20 mouse cellular contexts compared by ENCODE assay signal in genomic region chr1:133213098-133213497, GRCm38 (mm10). TPM values are rescaled to one million over a fixed set of nuclear protein-coding genes. Genes with fewer than 3 reads are reported as not detected.
A peak's percentile ranks its signal among the peaks of the same experiment; 100 is the strongest.
DNase-seq lines count a peak whose midpoint lies in the region; ATAC-seq lines count a peak whose summit lies in the region.
"Had no signal": no experiment of that assay in that cellular context is flagged by ENCODE, and none has a peak within 500 bp of the region (broad histone marks: within the 10 kb centered on the region; RNA-seq: fewer than 3 reads in every experiment).

No protein-coding gene starts in this region.

- 84% methylated on average over 7 of the region's 7 CpGs for WGBS in forebrain, embryonic 13.5 days
- 84% methylated on average over 7 of the region's 7 CpGs for WGBS in forebrain, embryonic 14.5 days
- WGBS in midbrain, embryonic 10.5 days: 83% methylated on average over 7 of the region's 7 CpGs
- 78% methylated on average over 7 of the region's 7 CpGs for WGBS in midbrain, embryonic 14.5 days
- 57% methylated on average over 7 of the region's 7 CpGs for WGBS in intestine, embryonic 16.5 days

- H3K4me3 ChIP-seq in forebrain, embryonic 13.5 days: no peak overlapping the region
- H3K4me3 ChIP-seq in forebrain, embryonic 14.5 days (ENCODE audit: low read depth, low read length): no peak overlapping the region
- H3K4me3 ChIP-seq in midbrain, embryonic 10.5 days: no peak overlapping the region
- no peak overlapping the region for H3K4me3 ChIP-seq in midbrain, embryonic 14.5 days (replicated peaks; ENCODE audit: low read depth, low read length)
- no peak overlapping the region for H3K4me3 ChIP-seq in intestine, embryonic 16.5 days (ENCODE audit: low read length)
- H3K4me3 ChIP-seq: heart, embryonic 13.5 days; neural tube, embryonic 15.5 days; stomach, embryonic 15.5 days had no signal

- no peaks in the 10 kb centered on the region for H3K9me3 ChIP-seq in forebrain, embryonic 13.5 days (replicated peaks)
- H3K9me3 ChIP-seq in forebrain, embryonic 14.5 days (replicated peaks; ENCODE audit: control insufficient read depth, low read length): no peaks in the 10 kb centered on the region
- H3K9me3 ChIP-seq in midbrain, embryonic 10.5 days (replicated peaks): no peaks in the 10 kb centered on the region
- H3K9me3 ChIP-seq in midbrain, embryonic 14.5 days (ENCODE audit: control insufficient read depth, low read length): no peaks in the 10 kb centered on the region
- H3K9me3 ChIP-seq in intestine, embryonic 16.5 days (ENCODE audit: control insufficient read depth, low read length): no peaks in the 10 kb centered on the region
- H3K9me3 ChIP-seq: heart, embryonic 13.5 days; neural tube, embryonic 15.5 days; stomach, embryonic 15.5 days had no signal

- 0 out of 2 replicates have a peak overlapping the region, but pooled peaks have one; percentile 16 for H3K9ac ChIP-seq in forebrain, embryonic 13.5 days
- H3K9ac ChIP-seq in forebrain, embryonic 14.5 days (ENCODE audit: low read length): no peak overlapping the region
- H3K9ac ChIP-seq in midbrain, embryonic 14.5 days (replicated peaks; ENCODE audit: low read length): no peak overlapping the region
- no peak overlapping the region for H3K9ac ChIP-seq in intestine, embryonic 16.5 days (ENCODE audit: low read depth, low read length)
- H3K9ac ChIP-seq: heart, embryonic 13.5 days; liver, postnatal 0 days; neural tube, embryonic 15.5 days; stomach, embryonic 15.5 days had no signal

- DNase-seq in forebrain, embryonic 14.5 days (ENCODE audit: low spot score): no peak
- no peak for DNase-seq in midbrain, embryonic 10.5 days (ENCODE audit: low spot score)
- no peak for DNase-seq in midbrain, embryonic 14.5 days
- no peak for DNase-seq in ovary, postnatal 36 days (ENCODE audit: low spot score)
- DNase-seq in cerebellum, postnatal 36 days: no peak
- DNase-seq: adrenal gland, adult 8-10 months; cerebellum, adult 9-10 months; liver, postnatal 0 days; lung, postnatal 10 days; right cerebral cortex, postnatal 14 days; thymus, adult 18-20 months; thymus, postnatal 4 days had no signal

- no peak overlapping the region for H3K4me2 ChIP-seq in forebrain, embryonic 13.5 days
- no peak overlapping the region for H3K4me2 ChIP-seq in forebrain, embryonic 14.5 days (ENCODE audit: low read length)
- H3K4me2 ChIP-seq in midbrain, embryonic 14.5 days (ENCODE audit: low read length): no peak overlapping the region
- peak overlapping the region; percentile 25; the same call in 1 of the 2 replicates for H3K4me2 ChIP-seq in intestine, embryonic 16.5 days (ENCODE audit: low read depth, low read length)
- H3K4me2 ChIP-seq: heart, embryonic 13.5 days; neural tube, embryonic 15.5 days; stomach, embryonic 15.5 days had no signal

- H3K27ac ChIP-seq in forebrain, embryonic 13.5 days: no peak overlapping the region
- H3K27ac ChIP-seq in forebrain, embryonic 14.5 days (ENCODE audit: low read depth, low read length): no peak overlapping the region
- H3K27ac ChIP-seq in midbrain, embryonic 10.5 days (replicated peaks): peak overlapping the region; percentile 78
- H3K27ac ChIP-seq in midbrain, embryonic 14.5 days (replicated peaks; ENCODE audit: low read depth, low read length): no peak overlapping the region
- H3K27ac ChIP-seq in intestine, embryonic 16.5 days (ENCODE audit: low read length): peak overlapping the region; percentile 76
- H3K27ac ChIP-seq: heart, embryonic 13.5 days; hindbrain, postnatal 0 days; neural tube, embryonic 15.5 days; stomach, embryonic 15.5 days had no signal

- H3K36me3 ChIP-seq in forebrain, embryonic 13.5 days (ENCODE audit: poor library complexity, severe bottlenecking): no peaks in the 10 kb centered on the region
- no peaks in the 10 kb centered on the region for H3K36me3 ChIP-seq in forebrain, embryonic 14.5 days (ENCODE audit: control insufficient read depth, insufficient read depth, low read length)
- 0 out of 2 replicates have a peak, but pooled peaks cover 9% of the 10 kb centered on the region for H3K36me3 ChIP-seq in midbrain, embryonic 10.5 days
- no peaks in the 10 kb centered on the region for H3K36me3 ChIP-seq in midbrain, embryonic 14.5 days (ENCODE audit: control insufficient read depth, insufficient read depth, low read length)
- H3K36me3 ChIP-seq in intestine, embryonic 16.5 days (ENCODE audit: control insufficient read depth, insufficient read depth, low read length): no peaks in the 10 kb centered on the region
- H3K36me3 ChIP-seq: heart, embryonic 13.5 days; neural tube, embryonic 15.5 days; stomach, embryonic 15.5 days had no signal

- no peak for ATAC-seq in forebrain, embryonic 13.5 days
- ATAC-seq in forebrain, embryonic 14.5 days: no peak
- ATAC-seq in midbrain, embryonic 14.5 days (ENCODE audit: low FRiP score, low TSS enrichment): no peak
- no peak for ATAC-seq in intestine, embryonic 16.5 days
- ATAC-seq: forebrain, embryonic 16.5 days; hindbrain, postnatal 0 days; midbrain, embryonic 16.5 days had no signal

- peaks cover 54% of the 10 kb centered on the region for H3K4me1 ChIP-seq in forebrain, embryonic 13.5 days
- H3K4me1 ChIP-seq in forebrain, embryonic 14.5 days (ENCODE audit: control insufficient read depth, insufficient read depth, low read length): peaks cover 37% of the 10 kb centered on the region
- peaks cover 92% of the 10 kb centered on the region for H3K4me1 ChIP-seq in midbrain, embryonic 10.5 days
- H3K4me1 ChIP-seq in midbrain, embryonic 14.5 days (ENCODE audit: control insufficient read depth, insufficient read depth, low read length): peaks cover 53% of the 10 kb centered on the region
- peaks cover 54% of the 10 kb centered on the region for H3K4me1 ChIP-seq in intestine, embryonic 16.5 days (ENCODE audit: control insufficient read depth, insufficient read depth, low read length)

- peaks cover 9% of the 10 kb centered on the region; the same call in 1 of the 2 replicates for H3K27me3 ChIP-seq in forebrain, embryonic 13.5 days
- H3K27me3 ChIP-seq in forebrain, embryonic 14.5 days (replicated peaks; ENCODE audit: control insufficient read depth, insufficient read depth, low read length): no peaks in the 10 kb centered on the region
- H3K27me3 ChIP-seq in midbrain, embryonic 10.5 days (ENCODE audit: low read depth, poor library complexity, severe bottlenecking): no peaks in the 10 kb centered on the region
- H3K27me3 ChIP-seq in midbrain, embryonic 14.5 days (ENCODE audit: control insufficient read depth, insufficient read depth, low read length): no peaks in the 10 kb centered on the region
- no peaks in the 10 kb centered on the region for H3K27me3 ChIP-seq in intestine, embryonic 16.5 days (replicated peaks; ENCODE audit: control insufficient read depth, insufficient read depth, low read length)
- H3K27me3 ChIP-seq: heart, embryonic 13.5 days; neural tube, embryonic 15.5 days; stomach, embryonic 15.5 days had no signal

RNA-seq across cellular contexts. Expression of gene Plekha6, which starts 49.1 kb away (rescaled TPM):
- 13.5 and 14.9 TPM in 2 replicates for polyA plus RNA-seq in forebrain, embryonic 13.5 days (2015; fragmentation: Nextera tagmentation; extraction: Ambion mirVana)
- 7.3 and 9.7 TPM in 2 replicates for polyA plus RNA-seq in forebrain, embryonic 14.5 days (2014; fragmentation: Nextera tagmentation; extraction: Ambion mirVana)
- 12.5 and 15.7 TPM in 2 replicates for polyA plus RNA-seq in midbrain, embryonic 10.5 days (2016; fragmentation: Nextera tagmentation; extraction: Ambion mirVana)
- polyA plus RNA-seq in midbrain, embryonic 14.5 days (2014; fragmentation: Nextera tagmentation; extraction: Ambion mirVana): 18.4 and 25.4 TPM in 2 replicates
- polyA plus RNA-seq in intestine, embryonic 16.5 days (2015; fragmentation: Nextera tagmentation; extraction: Ambion mirVana): 10.6 and 11.0 TPM in 2 replicates

Comparison
In these comparisons a context has a peak if more than half of its experiments do, and no peak if none do; other contexts are left out.
1. H3K27ac ChIP-seq: peak in midbrain, embryonic 10.5 days (single experiment) and intestine, embryonic 16.5 days (single experiment); none in forebrain, embryonic 13.5 days (single experiment), forebrain, embryonic 14.5 days (single experiment) and midbrain, embryonic 14.5 days (single experiment).